ENCODE assay signal across 9 mouse cellular contexts in the genomic region with DNA sequence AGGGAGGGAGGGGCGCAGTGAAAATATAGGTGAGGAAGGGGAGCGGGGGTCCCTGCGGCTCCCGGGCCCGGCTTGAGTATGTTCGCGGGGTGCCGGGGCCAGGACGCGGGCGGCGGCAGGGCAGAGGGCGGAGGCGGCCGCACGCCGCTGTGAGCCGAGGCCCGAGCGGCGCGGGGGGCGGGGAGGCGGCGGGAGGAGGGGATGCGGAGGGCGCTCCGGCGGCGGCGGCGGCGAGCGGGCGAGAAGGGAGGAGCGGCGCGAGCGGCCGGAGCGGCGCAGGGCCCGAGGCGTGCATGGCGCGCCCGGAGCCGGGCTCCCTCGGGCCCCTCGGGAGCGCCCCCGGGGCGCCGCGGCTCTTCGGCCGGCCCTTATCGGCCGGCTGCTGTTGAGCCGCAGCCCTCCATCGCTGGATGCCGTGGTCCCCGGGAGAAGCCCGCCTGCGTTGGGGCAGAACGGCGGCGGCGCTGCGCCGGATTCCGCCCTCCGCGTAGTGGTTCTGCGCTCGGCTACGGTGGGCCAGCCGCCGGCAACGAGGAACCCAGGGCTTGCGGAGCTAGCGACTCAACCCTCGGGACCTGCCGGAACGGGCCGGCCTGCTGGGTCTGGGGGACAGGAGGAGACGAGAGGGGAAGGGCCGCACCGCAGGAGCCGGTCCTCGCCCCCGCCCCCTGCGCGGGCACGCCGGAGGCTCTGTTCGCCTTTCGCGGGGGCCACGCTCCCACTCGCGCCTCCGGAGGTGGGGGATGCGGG. TPM values are rescaled to one million over a fixed set of nuclear protein-coding genes. Genes with fewer than 3 reads are reported as not detected.
DNase-seq lines count a peak whose midpoint lies in the region; ATAC-seq and TF ChIP-seq lines count a peak whose summit lies in the region.
"Had no signal": no experiment of that assay in that cellular context is flagged by ENCODE, and none has a peak within 500 bp of the region (broad histone marks: within the 10 kb centered on the region; RNA-seq: fewer than 3 reads in every experiment).

A gene (plus strand): TSS at position 237 of the 750 bp plus-strand sequence.

- no peak for TF ChIP-seq POLR2A in liver, adult 2 months (IDR thresholded peaks at IDR 0.05; ENCODE audit: extremely low read depth, insufficient read depth, low read length)

- H3K9ac ChIP-seq in liver, adult 2 months (ENCODE audit: low read depth, low read length), result peak within 1 kb of the TSS; percentile 61
- H3K9ac ChIP-seq in neural tube, embryonic 15.5 days (replicated peaks), result peak within 1 kb of the TSS; percentile 91

- WGBS in liver, adult 2 months, result 2% methylated on average over 75 of the region's 104 CpGs
- WGBS in neural tube, embryonic 15.5 days, result 1% methylated on average over 62 of the region's 104 CpGs

- H3K27me3 ChIP-seq in liver, adult 2 months (ENCODE audit: control insufficient read depth, insufficient read depth, low read length), result peaks cover 36% of the 10 kb centered on the region
- H3K27me3 ChIP-seq in neural tube, embryonic 15.5 days (replicated peaks), result peaks cover 10% of the 10 kb centered on the region; the same call in 1 of the 2 replicates

- peak; percentile 76 for ATAC-seq in neural tube, embryonic 15.5 days (ENCODE audit: low FRiP score)
- no peak for ATAC-seq in monocyte, adult 5-6 weeks (replicated peaks; ENCODE audit: insufficient number of reproducible peaks, low FRiP score, low TSS enrichment, poor library complexity, severe bottlenecking)
- ATAC-seq: Patski had no signal

- peaks cover 4% of the 10 kb centered on the region; the same call in 1 of the 2 replicates for H3K4me1 ChIP-seq in liver, adult 2 months (ENCODE audit: control insufficient read depth, insufficient read depth, low read length)
- H3K4me1 ChIP-seq in neural tube, embryonic 15.5 days, result peaks cover 61% of the 10 kb centered on the region

- no peaks in the 10 kb centered on the region for H3K79me2 ChIP-seq in liver, adult 2 months (ENCODE audit: control insufficient read depth, insufficient read depth, low read length)

- H3K4me2 ChIP-seq in neural tube, embryonic 15.5 days, result peak within 1 kb of the TSS; percentile 83

- H3K27ac ChIP-seq in liver, adult 2 months (replicated peaks; ENCODE audit: insufficient read depth, low read depth, low read length), result no peak within 1 kb of the TSS
- peak within 1 kb of the TSS; percentile 88 for H3K27ac ChIP-seq in neural tube, embryonic 15.5 days (replicated peaks)

- H3K9me3 ChIP-seq in neural tube, embryonic 15.5 days (replicated peaks), result no peaks in the 10 kb centered on the region

- H3K36me3 ChIP-seq in liver, adult 2 months (ENCODE audit: control insufficient read depth, insufficient read depth, low read length), result no peaks in the 10 kb centered on the region
- no peaks in the 10 kb centered on the region for H3K36me3 ChIP-seq in neural tube, embryonic 15.5 days

- peak within 1 kb of the TSS; percentile 58 for H3K4me3 ChIP-seq in liver, adult 2 months (ENCODE audit: insufficient read depth, low read depth, low read length)
- peak within 1 kb of the TSS; percentile 74 for H3K4me3 ChIP-seq in neural tube, embryonic 15.5 days (replicated peaks)

- no peak for TF ChIP-seq CTCF in liver, adult 2 months (IDR thresholded peaks at IDR 0.05; ENCODE audit: low read depth, low read length)

- DNase-seq in left cerebral cortex, adult 18-20 months (ENCODE audit: low spot score in 2 of 2), result peak; percentile 32 to 50
- DNase-seq in left cerebral cortex, adult 11 months (ENCODE audit: low spot score), result no peak
- DNase-seq in cerebellum, adult 18-20 months, result peak; percentile 45 to 60
- DNase-seq in frontal cortex, postnatal 36 days (ENCODE audit: low spot score in 2 of 2), result peak; percentile 39 to 43
- peak; percentile 4 for DNase-seq in induced T-regulatory cell, adult 2 months (ENCODE audit: low read depth)
- no peak for DNase-seq in liver, adult 2 months (ENCODE audit: extremely low read depth, low read depth, low spot score)

RNA-seq across cellular contexts. Expression of the gene that starts here (rescaled TPM):
- total RNA-seq in left cerebral cortex, adult 18-20 months (2021), result 100 to 1,000 TPM; 122 to 142 TPM
- 0.46 and 0.81 TPM in 2 replicates for total RNA-seq in liver, adult 2 months (2014; rRNA removed)
- polyA plus RNA-seq in liver, adult 2 months (2012; rRNA removed), result 1.3 and 1.6 TPM in 2 replicates
- 5.1 and 6.1 TPM in 2 replicates for polyA plus RNA-seq in neural tube, embryonic 15.5 days (2015; fragmentation: Nextera tagmentation; extraction: Ambion mirVana)
- total RNA-seq in monocyte, adult 5-6 weeks (2017), result 0.10 TPM in 1 of 3 replicates, not detected in the others

Comparison
In these comparisons a context has a peak if more than half of its experiments do, and no peak if none do; other contexts are left out.
1. RNA of the gene that starts here (total RNA-seq): 122 to 142 TPM in left cerebral cortex, adult 18-20 months; 0.46 to 0.81 TPM in liver, adult 2 months and 0.10 TPM in monocyte, adult 5-6 weeks; every median in the first group is over 10 times any median in the second.
2. DNase-seq: peak in left cerebral cortex, adult 18-20 months (2 of 2), cerebellum, adult 18-20 months (2 of 2), frontal cortex, postnatal 36 days (2 of 2) and induced T-regulatory cell, adult 2 months (single experiment); none in left cerebral cortex, adult 11 months (single experiment) and liver, adult 2 months (single experiment).